Mouse (Mus musculus): Measurements from ENCODE around the gene Usp24. TPM values are rescaled to one million over a fixed set of nuclear protein-coding genes. Genes with fewer than 3 reads are reported as not detected.
"Not testable (repeated sequence)": the region's sequence is repeated elsewhere in the genome, so short reads cannot be mapped to it uniquely, and the experiment has no call there.

Gene Usp24
- polyA plus RNA-seq, 1 experiment from 2014 or later = 6.3 TPM

DNA sequence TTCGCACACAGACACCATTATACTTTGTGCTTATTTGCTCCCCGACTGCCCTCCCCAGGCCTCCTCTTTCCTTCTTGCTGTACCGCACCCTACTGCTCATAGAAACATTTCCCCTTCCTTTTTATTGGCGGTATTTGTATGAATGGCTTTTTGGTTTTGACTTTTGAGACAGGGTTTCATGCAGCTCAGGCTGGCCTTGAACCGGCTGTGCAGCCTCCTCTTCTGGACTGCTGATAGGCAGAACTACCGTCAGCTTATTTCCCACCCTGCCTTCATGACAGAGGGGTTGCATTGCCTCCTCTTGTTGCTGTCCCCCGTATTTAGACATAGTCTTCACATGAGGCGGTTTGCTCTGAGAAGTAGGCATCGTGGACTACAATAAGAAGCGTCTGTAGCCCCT, 6.8 kb downstream of the Usp24 start:
- Histone ChIP-seq H3K36me3 (peaks cover 10% of the 10 kb centered on the region), H3K27me3 (replicated peaks) (no peaks in the 10 kb centered on the region), H3K9ac (0 out of 2 replicates have a peak overlapping the region, but pooled peaks have one; percentile 19), H3K9me3 (no peaks in the 10 kb centered on the region), H3K4me2 (no peak overlapping the region), H3K4me3 (no peak overlapping the region), H3K27ac (replicated peaks) (no peak overlapping the region), H3K4me1 (peaks cover 65% of the 10 kb centered on the region)
- 88% methylated on average over 10 of the region's 10 CpGs for WGBS
- ATAC-seq (ENCODE audit: extremely low read depth, insufficient number of reproducible peaks, low FRiP score, low TSS enrichment) = no peak

DNA sequence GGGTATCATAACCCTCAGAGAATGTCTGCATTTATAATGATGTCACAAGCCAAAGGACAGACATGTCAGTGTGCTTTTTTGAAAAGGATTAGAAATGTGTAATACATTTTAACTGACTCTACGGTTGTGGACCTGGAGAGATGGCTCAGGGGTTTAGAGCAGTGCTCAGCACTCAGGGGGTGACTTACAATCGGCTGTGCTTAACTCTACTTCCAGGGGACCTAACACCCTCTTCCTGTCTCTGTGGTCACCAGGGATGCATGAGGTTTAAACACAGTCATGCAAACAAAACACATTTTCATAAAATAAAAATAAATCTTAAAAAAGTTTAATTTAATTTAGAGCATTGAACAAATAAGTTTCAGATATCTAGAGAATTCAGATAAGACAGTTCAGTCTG, 7.3 kb downstream of the Usp24 start:
- Histone ChIP-seq H3K4me3 (no peak overlapping the region), H3K4me1 (peaks cover 62% of the 10 kb centered on the region), H3K4me2 (no peak overlapping the region), H3K27ac (replicated peaks) (no peak overlapping the region), H3K27me3 (replicated peaks) (no peaks in the 10 kb centered on the region), H3K9me3 (no peaks in the 10 kb centered on the region), H3K36me3 (peaks cover 10% of the 10 kb centered on the region), H3K9ac (0 out of 2 replicates have a peak overlapping the region, but pooled peaks have one; percentile 19)
- ATAC-seq (ENCODE audit: extremely low read depth, insufficient number of reproducible peaks, low FRiP score, low TSS enrichment) = no peak
- WGBS = 57% methylated on average over 2 of the region's 2 CpGs

GRCm38 (mm10) chr4:106327436-106327835, 11.4 kb downstream of the Usp24 start:
- no peaks in the 10 kb centered on the region for H3K9me3 ChIP-seq
- no peak for ATAC-seq (ENCODE audit: extremely low read depth, insufficient number of reproducible peaks, low FRiP score, low TSS enrichment)
- no peaks in the 10 kb centered on the region for H3K27me3 ChIP-seq (replicated peaks)
- H3K36me3 ChIP-seq = peaks cover 4% of the 10 kb centered on the region; the same call in 1 of the 2 replicates
- no peak overlapping the region for H3K4me3 ChIP-seq
- peak overlapping the region; percentile 24; the same call in 1 of the 2 replicates for H3K4me2 ChIP-seq
- peak overlapping the region; percentile 41 for H3K27ac ChIP-seq (replicated peaks)
- 23% methylated on average over 5 of the region's 5 CpGs for WGBS
- peaks cover 48% of the 10 kb centered on the region for H3K4me1 ChIP-seq
- H3K9ac ChIP-seq = no peak overlapping the region

GRCm38 (mm10) chr4:106328704-106329103, 12.7 kb downstream of the Usp24 start:
- no peak for ATAC-seq (ENCODE audit: extremely low read depth, insufficient number of reproducible peaks, low FRiP score, low TSS enrichment)
- H3K27ac ChIP-seq (replicated peaks) = no peak overlapping the region
- no peaks in the 10 kb centered on the region for H3K9me3 ChIP-seq
- no peak overlapping the region for H3K4me3 ChIP-seq
- H3K4me1 ChIP-seq = peaks cover 48% of the 10 kb centered on the region
- H3K4me2 ChIP-seq = no peak overlapping the region
- H3K27me3 ChIP-seq (replicated peaks) = no peaks in the 10 kb centered on the region
- peaks cover 4% of the 10 kb centered on the region; the same call in 1 of the 2 replicates for H3K36me3 ChIP-seq
- WGBS = 85% methylated on average over 4 of the region's 4 CpGs
- H3K9ac ChIP-seq = no peak overlapping the region

- H3K4me3 ChIP-seq; H3K9me3 ChIP-seq; H3K36me3 ChIP-seq; H3K27me3 ChIP-seq (replicated peaks); ATAC-seq (ENCODE audit: extremely low read depth, insufficient number of reproducible peaks, low FRiP score, low TSS enrichment); H3K27ac ChIP-seq (replicated peaks); H3K4me2 ChIP-seq; H3K9ac ChIP-seq: not testable (repeated sequence)
- WGBS = 87% methylated on average over 6 of the region's 6 CpGs
- H3K4me1 ChIP-seq = peaks cover 48% of the 10 kb centered on the region
Measured at GRCm38 (mm10) chr4:106329171-106329570, 13.2 kb downstream of the Usp24 start.

GRCm38 (mm10) chr4:106330371-106330819, 14.4 kb downstream of the Usp24 start:
- peak overlapping the region; percentile 13; the same call in 1 of the 2 replicates for H3K27ac ChIP-seq (replicated peaks)
- H3K4me3 ChIP-seq = no peak overlapping the region
- H3K4me2 ChIP-seq = no peak overlapping the region
- H3K27me3 ChIP-seq (replicated peaks) = no peaks in the 10 kb centered on the region
- H3K9ac ChIP-seq = no peak overlapping the region
- 54% methylated on average over 5 of the region's 5 CpGs for WGBS
- peaks cover 48% of the 10 kb centered on the region for H3K4me1 ChIP-seq
- ATAC-seq (ENCODE audit: extremely low read depth, insufficient number of reproducible peaks, low FRiP score, low TSS enrichment) = no peak
- H3K36me3 ChIP-seq = peaks cover 4% of the 10 kb centered on the region; the same call in 1 of the 2 replicates
- no peaks in the 10 kb centered on the region for H3K9me3 ChIP-seq

DNA sequence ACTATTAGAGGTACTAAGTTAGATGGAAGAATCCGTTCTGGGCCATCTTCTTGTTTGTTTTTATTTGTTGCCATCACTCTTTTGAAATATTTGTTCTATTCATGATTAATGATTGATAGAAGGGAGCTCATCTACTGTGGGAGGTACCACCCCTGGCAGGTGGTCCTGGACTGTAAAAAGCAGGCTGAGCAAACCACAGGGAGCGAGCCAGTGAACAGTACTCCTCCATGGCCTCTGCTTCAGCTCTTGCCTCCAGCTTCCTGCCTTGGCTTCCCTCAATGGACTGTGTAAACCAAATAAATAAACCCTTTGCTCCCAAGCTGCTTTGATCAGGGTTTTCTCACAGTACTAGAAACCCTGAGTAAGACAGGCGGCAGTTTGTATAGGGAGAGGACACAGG, 17.1 kb downstream of the Usp24 start:
- WGBS = 79% methylated on average over 3 of the region's 3 CpGs
- no peaks in the 10 kb centered on the region for H3K27me3 ChIP-seq (replicated peaks)
- no peak overlapping the region for H3K9ac ChIP-seq
- ATAC-seq (ENCODE audit: extremely low read depth, insufficient number of reproducible peaks, low FRiP score, low TSS enrichment) = no peak
- H3K4me1 ChIP-seq = peaks cover 42% of the 10 kb centered on the region
- no peaks in the 10 kb centered on the region for H3K36me3 ChIP-seq
- no peak overlapping the region for H3K4me3 ChIP-seq
- no peaks in the 10 kb centered on the region for H3K9me3 ChIP-seq
- no peak overlapping the region for H3K4me2 ChIP-seq
- H3K27ac ChIP-seq (replicated peaks) = no peak overlapping the region

DNA sequence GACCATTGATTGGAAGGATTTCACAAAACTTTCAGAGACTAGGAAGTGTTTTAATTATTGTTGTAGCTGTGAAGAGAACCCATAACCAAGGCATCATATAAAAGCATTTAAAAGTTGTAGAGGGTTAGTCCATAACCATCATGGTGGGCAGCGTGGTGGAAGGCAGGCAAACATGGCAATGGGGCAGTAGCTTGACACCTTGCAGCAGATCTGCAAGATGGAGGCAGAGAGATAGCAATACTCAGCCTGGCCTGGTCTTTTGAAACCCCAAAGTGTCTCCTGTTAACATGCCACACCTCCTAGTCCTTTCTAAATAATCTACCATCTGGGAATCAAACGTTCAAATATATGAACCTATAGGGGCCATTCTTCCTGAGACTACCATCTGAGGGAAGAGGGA, 17.6 kb downstream of the Usp24 start:
- H3K27me3 ChIP-seq (replicated peaks) = no peaks in the 10 kb centered on the region
- no peaks in the 10 kb centered on the region for H3K36me3 ChIP-seq
- H3K9me3 ChIP-seq = no peaks in the 10 kb centered on the region
- H3K4me3 ChIP-seq = no peak overlapping the region
- WGBS = 60% methylated on average over 2 of the region's 2 CpGs
- peak overlapping the region; percentile 37; the same call in 1 of the 2 replicates for H3K27ac ChIP-seq (replicated peaks)
- H3K9ac ChIP-seq = no peak overlapping the region
- ATAC-seq (ENCODE audit: extremely low read depth, insufficient number of reproducible peaks, low FRiP score, low TSS enrichment) = no peak
- H3K4me1 ChIP-seq = peaks cover 43% of the 10 kb centered on the region
- no peak overlapping the region for H3K4me2 ChIP-seq

GRCm38 (mm10) chr4:106335858-106336257, 19.8 kb downstream of the Usp24 start:
- Histone ChIP-seq H3K36me3 (no peaks in the 10 kb centered on the region), H3K27ac (replicated peaks) (no peak overlapping the region), H3K4me1 (peaks cover 48% of the 10 kb centered on the region), H3K27me3 (replicated peaks) (no peaks in the 10 kb centered on the region), H3K9me3 (no peaks in the 10 kb centered on the region), H3K9ac (no peak overlapping the region), H3K4me2 (no peak overlapping the region), H3K4me3 (no peak overlapping the region)
- WGBS = 82% methylated on average over 1 of the region's 1 CpGs
- ATAC-seq (ENCODE audit: extremely low read depth, insufficient number of reproducible peaks, low FRiP score, low TSS enrichment) = no peak

DNA sequence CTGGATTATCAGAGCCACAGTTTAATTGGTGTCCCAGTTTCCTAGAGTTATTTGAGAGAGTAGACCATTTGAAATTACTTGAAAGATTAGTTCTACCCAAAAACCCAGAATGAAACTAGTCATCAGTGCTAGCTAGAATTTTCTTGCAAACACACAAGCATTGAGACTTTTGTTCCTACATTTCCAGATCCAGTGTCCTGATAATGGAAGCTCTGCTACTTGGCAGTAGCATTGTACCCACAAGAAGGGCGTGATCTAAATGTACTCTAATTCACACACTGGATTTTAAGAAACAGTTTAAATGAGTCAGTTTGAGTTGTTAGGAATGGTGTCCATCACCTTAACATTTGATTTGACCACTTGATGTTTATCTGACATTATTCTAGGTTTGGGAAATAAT, 31.7 kb downstream of the Usp24 start:
- no peak overlapping the region for H3K4me3 ChIP-seq
- 85% methylated on average over 1 of the region's 1 CpGs for WGBS
- H3K27me3 ChIP-seq (replicated peaks) = no peaks in the 10 kb centered on the region
- H3K27ac ChIP-seq (replicated peaks) = no peak overlapping the region
- no peak for ATAC-seq (ENCODE audit: extremely low read depth, insufficient number of reproducible peaks, low FRiP score, low TSS enrichment)
- no peak overlapping the region for H3K9ac ChIP-seq
- no peak overlapping the region for H3K4me2 ChIP-seq
- peaks cover 5% of the 10 kb centered on the region; the same call in 1 of the 2 replicates for H3K9me3 ChIP-seq
- H3K36me3 ChIP-seq = peaks cover 78% of the 10 kb centered on the region
- no peaks in the 10 kb centered on the region for H3K4me1 ChIP-seq

DNA sequence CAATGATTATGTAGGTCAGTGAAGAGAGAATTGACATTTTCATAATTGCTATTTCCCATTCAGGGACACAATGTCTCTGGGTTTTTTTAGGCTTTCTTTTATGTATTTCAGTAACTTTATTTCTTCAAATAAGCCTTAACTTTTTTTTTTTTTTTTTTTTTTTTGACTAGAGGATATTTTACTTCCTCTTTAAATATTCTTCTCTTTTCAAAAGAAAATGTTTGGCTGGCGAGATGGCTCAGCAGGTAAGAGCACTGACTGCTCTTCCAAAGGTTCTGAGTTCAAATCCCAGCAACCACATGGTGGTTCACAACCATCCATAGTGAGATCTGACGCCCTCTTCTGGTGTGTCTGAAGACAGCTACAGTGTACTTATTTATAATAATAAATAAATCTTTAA, 39.0 kb downstream of the Usp24 start:
- not testable (repeated sequence) for H3K4me1 ChIP-seq; ATAC-seq (ENCODE audit: extremely low read depth, insufficient number of reproducible peaks, low FRiP score, low TSS enrichment); H3K27ac ChIP-seq (replicated peaks); H3K27me3 ChIP-seq (replicated peaks); H3K4me3 ChIP-seq; H3K9ac ChIP-seq; H3K9me3 ChIP-seq; H3K4me2 ChIP-seq
- 93% methylated on average over 2 of the region's 2 CpGs for WGBS
- peaks cover 79% of the 10 kb centered on the region for H3K36me3 ChIP-seq

GRCm38 (mm10) chr4:106370013-106370412, 54.0 kb downstream of the Usp24 start:
- Histone ChIP-seq H3K27me3 (replicated peaks) (no peaks in the 10 kb centered on the region), H3K4me2 (no peak overlapping the region), H3K27ac (replicated peaks) (no peak overlapping the region), H3K4me3 (no peak overlapping the region), H3K9ac (no peak overlapping the region), H3K4me1 (no peaks in the 10 kb centered on the region), H3K9me3 (no peaks in the 10 kb centered on the region), H3K36me3 (peaks cover 77% of the 10 kb centered on the region)
- WGBS = 80% methylated on average over 6 of the region's 6 CpGs
- no peak for ATAC-seq (ENCODE audit: extremely low read depth, insufficient number of reproducible peaks, low FRiP score, low TSS enrichment)
